Mouse (Mus musculus): ENCODE results near the gene Cldn9. TPM values are rescaled to one million over a fixed set of nuclear protein-coding genes. Genes with fewer than 3 reads are reported as not detected.

Gene Cldn9
- polyA plus RNA-seq (2014; fragmentation: Nextera tagmentation; extraction: Ambion mirVana), result 1.7 and 2.6 TPM in 2 replicates

- H3K9ac ChIP-seq, result no peak within 1 kb of the TSS
- H3K4me1 ChIP-seq (replicated peaks; ENCODE audit: control insufficient read depth, insufficient read depth, low read length), result no peaks in the 10 kb centered on the region; the same call in 1 of the 2 replicates
- H3K36me3 ChIP-seq (replicated peaks; ENCODE audit: control insufficient read depth, insufficient read depth), result no peaks in the 10 kb centered on the region
- H3K27me3 ChIP-seq (ENCODE audit: control insufficient read depth, insufficient read depth, low read length), result peaks cover 55% of the 10 kb centered on the region
- H3K4me3 ChIP-seq (replicated peaks; ENCODE audit: low read length), result no peak within 1 kb of the TSS
- WGBS, result 8% methylated on average over 15 of the region's 15 CpGs
- DNase-seq (ENCODE audit: low spot score) (no peak), ATAC-seq (ENCODE audit: low FRiP score) (peak; percentile 53; the same call in 1 of the 2 replicates)
- no peaks in the 10 kb centered on the region for H3K9me3 ChIP-seq (ENCODE audit: control insufficient read depth, low read length)
- H3K4me2 ChIP-seq (replicated peaks), result peak within 1 kb of the TSS; percentile 6; the same call in 1 of the 2 replicates
- H3K27ac ChIP-seq, result no peak within 1 kb of the TSS
Observed at GRCm38 (mm10) chr17:23683856-23684672, at the start of gene Cldn9. Gene Cldn9 (minus strand): TSS chr17:23684026.

GRCm38 (mm10) chr17:23730441-23730840 lies 46.6 kb upstream of the Cldn9 start:
- Histone ChIP-seq H3K4me1 (replicated peaks; ENCODE audit: control insufficient read depth, insufficient read depth, low read length) (peaks cover 3% of the 10 kb centered on the region; the same call in 1 of the 2 replicates), H3K27ac (no peak overlapping the region), H3K27me3 (ENCODE audit: control insufficient read depth, insufficient read depth, low read length) (no peaks in the 10 kb centered on the region), H3K36me3 (replicated peaks; ENCODE audit: control insufficient read depth, insufficient read depth) (peaks cover 4% of the 10 kb centered on the region; the same call in 1 of the 2 replicates), H3K4me3 (replicated peaks; ENCODE audit: low read length) (no peak overlapping the region), H3K9ac (no peak overlapping the region), H3K4me2 (replicated peaks) (no peak overlapping the region), H3K9me3 (ENCODE audit: control insufficient read depth, low read length) (no peaks in the 10 kb centered on the region)
- WGBS, result 89% methylated on average over 1 of the region's 1 CpGs
- ATAC-seq (ENCODE audit: low FRiP score) (no peak), DNase-seq (ENCODE audit: low spot score) (no peak)

- Histone ChIP-seq H3K4me2 (replicated peaks) (peak overlapping the region; percentile 94), H3K27ac (peak overlapping the region; percentile 70; the same call in 1 of the 2 replicates), H3K4me1 (replicated peaks; ENCODE audit: control insufficient read depth, insufficient read depth, low read length) (peaks cover 3% of the 10 kb centered on the region; the same call in 1 of the 2 replicates), H3K9me3 (ENCODE audit: control insufficient read depth, low read length) (no peaks in the 10 kb centered on the region), H3K27me3 (ENCODE audit: control insufficient read depth, insufficient read depth, low read length) (no peaks in the 10 kb centered on the region), H3K36me3 (replicated peaks; ENCODE audit: control insufficient read depth, insufficient read depth) (no peaks in the 10 kb centered on the region), H3K9ac (peak overlapping the region; percentile 65), H3K4me3 (replicated peaks; ENCODE audit: low read length) (peak overlapping the region; percentile 95)
- 0% methylated on average over 20 of the region's 20 CpGs for WGBS
- DNase-seq (ENCODE audit: low spot score) (peak; percentile 65), ATAC-seq (ENCODE audit: low FRiP score) (peak; percentile 80)
Observed at GRCm38 (mm10) chr17:23726758-23727142, 42.9 kb upstream of the Cldn9 start.

GRCm38 (mm10) chr17:23725999-23726757 lies 42.4 kb upstream of the Cldn9 start, which contains the start of gene Pkmyt1:
Gene Pkmyt1 (plus strand): TSS chr17:23726336.
- Histone ChIP-seq H3K4me3 (replicated peaks; ENCODE audit: low read length) (peak within 1 kb of the TSS; percentile 95), H3K36me3 (replicated peaks; ENCODE audit: control insufficient read depth, insufficient read depth) (no peaks in the 10 kb centered on the region), H3K27ac (peak within 1 kb of the TSS; percentile 70), H3K9me3 (ENCODE audit: control insufficient read depth, low read length) (no peaks in the 10 kb centered on the region), H3K4me2 (replicated peaks) (peak within 1 kb of the TSS; percentile 94), H3K27me3 (ENCODE audit: control insufficient read depth, insufficient read depth, low read length) (no peaks in the 10 kb centered on the region), H3K4me1 (replicated peaks; ENCODE audit: control insufficient read depth, insufficient read depth, low read length) (peaks cover 3% of the 10 kb centered on the region; the same call in 1 of the 2 replicates), H3K9ac (peak within 1 kb of the TSS; percentile 65)
- ATAC-seq (ENCODE audit: low FRiP score) (peak; percentile 95), DNase-seq (ENCODE audit: low spot score) (peak; percentile 95)
- 2% methylated on average over 64 of the region's 73 CpGs for WGBS

GRCm38 (mm10) chr17:23725477-23725876 lies 41.7 kb upstream of the Cldn9 start:
- H3K27me3 ChIP-seq (ENCODE audit: control insufficient read depth, insufficient read depth, low read length), result no peaks in the 10 kb centered on the region
- no peak for ATAC-seq (ENCODE audit: low FRiP score)
- no peak overlapping the region for H3K27ac ChIP-seq

GRCm38 (mm10) chr17:23722376-23723125 lies 38.7 kb upstream of the Cldn9 start, which contains the start of gene 1520401A03Rik:
Gene 1520401A03Rik (minus strand): TSS chr17:23722783.
- H3K9ac ChIP-seq, result no peak within 1 kb of the TSS
- H3K9me3 ChIP-seq (ENCODE audit: control insufficient read depth, low read length), result no peaks in the 10 kb centered on the region
- WGBS, result 70% methylated on average over 7 of the region's 7 CpGs
- no peak within 1 kb of the TSS for H3K27ac ChIP-seq
- no peak within 1 kb of the TSS for H3K4me3 ChIP-seq (replicated peaks; ENCODE audit: low read length)
- H3K36me3 ChIP-seq (replicated peaks; ENCODE audit: control insufficient read depth, insufficient read depth), result no peaks in the 10 kb centered on the region
- H3K4me1 ChIP-seq (replicated peaks; ENCODE audit: control insufficient read depth, insufficient read depth, low read length), result peaks cover 3% of the 10 kb centered on the region; the same call in 1 of the 2 replicates
- no peak within 1 kb of the TSS for H3K4me2 ChIP-seq (replicated peaks)
- DNase-seq (ENCODE audit: low spot score) (no peak), ATAC-seq (ENCODE audit: low FRiP score) (no peak)
- no peaks in the 10 kb centered on the region for H3K27me3 ChIP-seq (ENCODE audit: control insufficient read depth, insufficient read depth, low read length)

More at GRCm38 (mm10) chr17:23725477-23725876, 41.7 kb upstream of the Cldn9 start:
- H3K9ac ChIP-seq, result peak overlapping the region; percentile 65
- no peak for DNase-seq (ENCODE audit: low spot score)
- H3K4me3 ChIP-seq (replicated peaks; ENCODE audit: low read length), result peak overlapping the region; percentile 95
- peak overlapping the region; percentile 94 for H3K4me2 ChIP-seq (replicated peaks)
- no peaks in the 10 kb centered on the region for H3K9me3 ChIP-seq (ENCODE audit: control insufficient read depth, low read length)
- H3K4me1 ChIP-seq (replicated peaks; ENCODE audit: control insufficient read depth, insufficient read depth, low read length), result peaks cover 3% of the 10 kb centered on the region; the same call in 1 of the 2 replicates
- 67% methylated on average over 4 of the region's 4 CpGs for WGBS
- no peaks in the 10 kb centered on the region for H3K36me3 ChIP-seq (replicated peaks; ENCODE audit: control insufficient read depth, insufficient read depth)

- H3K27me3 ChIP-seq (ENCODE audit: control insufficient read depth, insufficient read depth, low read length), result no peaks in the 10 kb centered on the region
- H3K36me3 ChIP-seq (replicated peaks; ENCODE audit: control insufficient read depth, insufficient read depth), result no peaks in the 10 kb centered on the region
- ATAC-seq (ENCODE audit: low FRiP score) (no peak), DNase-seq (ENCODE audit: low spot score) (no peak)
- H3K9ac ChIP-seq, result no peak overlapping the region
- 87% methylated on average over 2 of the region's 2 CpGs for WGBS
- no peaks in the 10 kb centered on the region for H3K9me3 ChIP-seq (ENCODE audit: control insufficient read depth, low read length)
- H3K4me1 ChIP-seq (replicated peaks; ENCODE audit: control insufficient read depth, insufficient read depth, low read length), result peaks cover 3% of the 10 kb centered on the region; the same call in 1 of the 2 replicates
- no peak overlapping the region for H3K4me3 ChIP-seq (replicated peaks; ENCODE audit: low read length)
- H3K27ac ChIP-seq, result no peak overlapping the region
- H3K4me2 ChIP-seq (replicated peaks), result no peak overlapping the region
Observed at GRCm38 (mm10) chr17:23721886-23722285, 38.1 kb upstream of the Cldn9 start.

GRCm38 (mm10) chr17:23719455-23719854 lies 35.6 kb upstream of the Cldn9 start:
- DNase-seq (ENCODE audit: low spot score), result no peak
- 33% methylated on average over 1 of the region's 1 CpGs for WGBS
- H3K4me3 ChIP-seq (replicated peaks; ENCODE audit: low read length), result no peak overlapping the region
- H3K9ac ChIP-seq, result no peak overlapping the region
- H3K4me1 ChIP-seq (replicated peaks; ENCODE audit: control insufficient read depth, insufficient read depth, low read length), result no peaks in the 10 kb centered on the region
- H3K27me3 ChIP-seq (ENCODE audit: control insufficient read depth, insufficient read depth, low read length), result no peaks in the 10 kb centered on the region
- no peaks in the 10 kb centered on the region for H3K36me3 ChIP-seq (replicated peaks; ENCODE audit: control insufficient read depth, insufficient read depth)
- no peaks in the 10 kb centered on the region for H3K9me3 ChIP-seq (ENCODE audit: control insufficient read depth, low read length)
- ATAC-seq (ENCODE audit: low FRiP score), result no peak; the same call in 1 of the 2 replicates
- no peak overlapping the region for H3K4me2 ChIP-seq (replicated peaks)
- no peak overlapping the region for H3K27ac ChIP-seq

Data from hindbrain, embryonic 14.5 days (tissue).